Mouse (Mus musculus) adrenal gland, adult 8-10 months (tissue): ENCODE results near the gene Cryab. TPM values are rescaled to one million over a fixed set of nuclear protein-coding genes. Genes with fewer than 3 reads are reported as not detected.

Source experiments
- DNase-seq: peaks from one replicate; pipeline ENCODE4 v3.0.0; 2022
- total RNA-seq, 4 experiments: library from RNA; stranded (reverse); gene quantifications; 2 replicates each; pipeline ENCODE4 v1.2.4; 2022

Cryab gene
- 10 to 100 TPM; 26.8 to 60.1 (median 38.2) TPM for total RNA-seq

- DNase-seq: no peak
Measured at GRCm38 (mm10) chr9:50751323-50751722, at the start of gene Cryab. Gene Cryab, plus strand, starts transcription at chr9:50751325.

GRCm38 (mm10) chr9:50704907-50705306 is 46.2 kb upstream of the Cryab start:
- no peak for DNase-seq

GRCm38 (mm10) chr9:50709108-50709507 is 42.0 kb upstream of the Cryab start:
- DNase-seq: no peak

GRCm38 (mm10) chr9:50711337-50711736 is 39.8 kb upstream of the Cryab start:
- no peak for DNase-seq

GRCm38 (mm10) chr9:50714188-50714587 is 36.9 kb upstream of the Cryab start:
- DNase-seq: no peak

- no peak for DNase-seq
Measured at GRCm38 (mm10) chr9:50718878-50719277, 32.2 kb upstream of the Cryab start.

GRCm38 (mm10) chr9:50721061-50721460 is 30.1 kb upstream of the Cryab start:
- peak; percentile 35 for DNase-seq

GRCm38 (mm10) chr9:50722451-50722911 is 28.6 kb upstream of the Cryab start:
- no peak for DNase-seq

- peak; percentile 66 for DNase-seq
Measured at GRCm38 (mm10) chr9:50723406-50723805, 27.7 kb upstream of the Cryab start.

GRCm38 (mm10) chr9:50724147-50724546 is 27.0 kb upstream of the Cryab start:
- no peak for DNase-seq

- no peak for DNase-seq
Measured at GRCm38 (mm10) chr9:50724661-50725330, 26.3 kb upstream of the Cryab start.

- DNase-seq: no peak
Measured at GRCm38 (mm10) chr9:50725921-50726590, 25.1 kb upstream of the Cryab start.

GRCm38 (mm10) chr9:50727171-50727924 is 23.8 kb upstream of the Cryab start:
- DNase-seq: peak; percentile 12

- peak; percentile 48 for DNase-seq
Measured at GRCm38 (mm10) chr9:50727925-50728651, 23.0 kb upstream of the Cryab start.

GRCm38 (mm10) chr9:50729600-50729999 is 21.5 kb upstream of the Cryab start:
- no peak for DNase-seq

GRCm38 (mm10) chr9:50732560-50732959 is 18.6 kb upstream of the Cryab start:
- DNase-seq: no peak

- no peak for DNase-seq
Measured at GRCm38 (mm10) chr9:50734989-50735388, 16.1 kb upstream of the Cryab start.

- DNase-seq: peak; percentile 94
Measured at GRCm38 (mm10) chr9:50738914-50739870, 11.9 kb upstream of the Cryab start, which contains the start of gene Dixdc1. Gene Dixdc1, minus strand, starts transcription at chr9:50739517.

GRCm38 (mm10) chr9:50740867-50741784 is 10.0 kb upstream of the Cryab start:
- no peak for DNase-seq

- no peak for DNase-seq
Measured at GRCm38 (mm10) chr9:50742261-50742660, 8.9 kb upstream of the Cryab start.
